Mouse (Mus musculus) MEL (cell line): ENCODE measurements around the gene Nup188.

ENCODE experiments used
- CHD2 ChIP-seq: IDR thresholded peaks from 2 replicates; pipeline ENCODE4 v1.6.1; 2011; ENCODE audit warnings: low read length, improper control_type of control experiment
- CTCF ChIP-seq, 3 experiments: IDR thresholded peaks in 2 of 3; conservative IDR thresholded peaks in 1 of 3; 2 replicates each; pipeline ENCODE4 v1.5.1; 2011 to 2012; ENCODE audit warnings: low read length in 3 of 3, low read depth in 2 of 3, mild to moderate bottlenecking in 2 of 3, improper control_type of control experiment in 1 of 3, inconsistent platforms in 1 of 3, mixed read lengths in 1 of 3, moderate library complexity in 1 of 3; ENCODE audit not compliant: control insufficient read depth in 1 of 3, insufficient read depth in 1 of 3, poor library complexity in 1 of 3, severe bottlenecking in 1 of 3
- E2F4 ChIP-seq: IDR thresholded peaks from 2 replicates; pipeline ENCODE4 v1.6.1; 2011; ENCODE audit warnings: low read depth, low read length, improper control_type of control experiment, borderline replicate concordance
- ELF1 ChIP-seq: IDR thresholded peaks from 2 replicates; pipeline ENCODE4 v1.6.1; 2014; ENCODE audit warnings: low read depth, mild to moderate bottlenecking, inconsistent platforms, low read length, improper control_type of control experiment, moderate library complexity
- MAX ChIP-seq: IDR thresholded peaks from 2 replicates; pipeline ENCODE4 v1.6.1; 2011; ENCODE audit warnings: low read length, improper control_type of control experiment
- POLR2A ChIP-seq, 2 experiments: IDR thresholded peaks; 2 replicates each; pipeline ENCODE4 v1.6.1; 2011 to 2012; ENCODE audit warnings: low read length in 2 of 2, mild to moderate bottlenecking in 2 of 2, control low read depth in 1 of 2, improper control_type of control experiment in 1 of 2, low read depth in 1 of 2, moderate library complexity in 1 of 2; ENCODE audit not compliant: control insufficient read depth in 1 of 2, insufficient read depth in 1 of 2, poor library complexity in 1 of 2
- POLR2AphosphoS5 ChIP-seq: IDR thresholded peaks from 2 replicates; pipeline ENCODE4 v1.6.1; 2012; ENCODE audit warnings: low read depth, borderline replicate concordance, mild to moderate bottlenecking, inconsistent platforms, low read length, moderate library complexity, mixed read lengths
- RCOR1 ChIP-seq: IDR thresholded peaks from 2 replicates; pipeline ENCODE4 v1.6.1; 2012; ENCODE audit warnings: low read depth, mild to moderate bottlenecking, inconsistent platforms, low read length, improper control_type of control experiment
- TAL1 ChIP-seq: IDR thresholded peaks from 2 replicates; pipeline ENCODE4 v1.6.1; 2012; ENCODE audit warnings: mild to moderate bottlenecking, inconsistent platforms, low read length, moderate library complexity, mixed read lengths

DNA sequence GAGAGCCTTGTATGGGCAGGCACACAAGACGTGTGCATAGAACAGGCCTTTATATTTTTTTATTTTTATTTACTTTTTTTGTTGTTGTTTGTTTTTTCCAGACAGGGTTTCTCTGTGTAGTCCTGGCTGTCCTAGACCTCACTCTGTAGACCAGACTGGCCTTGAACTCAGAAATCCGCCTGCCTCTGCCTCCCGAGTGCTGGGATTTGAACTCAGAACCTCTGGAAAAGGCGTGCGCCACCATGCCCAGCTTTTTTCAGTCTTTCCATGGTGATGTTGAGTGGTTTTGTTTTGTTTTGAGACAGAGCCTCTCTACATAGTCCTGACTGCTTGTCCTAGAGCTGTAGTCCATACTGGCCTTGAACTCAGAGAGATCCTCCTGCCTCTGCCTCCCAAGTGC, 86.5 kb downstream of the Nup188 start:
- TF ChIP-seq POLR2AphosphoS5 (no peak), POLR2A (IDR thresholded peaks at IDR 0.05; ENCODE audit: control insufficient read depth in 1 of 2, insufficient read depth in 1 of 2, low read depth in 1 of 2, low read length in 2 of 2, poor library complexity in 1 of 2) (no peak), CTCF (IDR thresholded peaks at IDR 0.05 in 2 of 3, conservative IDR thresholded peaks at IDR 0.05 in 1 of 3; ENCODE audit: control insufficient read depth in 1 of 3, insufficient read depth in 1 of 3, low read depth in 2 of 3, low read length in 3 of 3, poor library complexity in 1 of 3, severe bottlenecking in 1 of 3) (no peak), TAL1 (no peak), ELF1 (no peak), CHD2 (no peak), E2F4 (no peak), RCOR1 (no peak), MAX (no peak)
